Mouse (Mus musculus): ENCODE results near the gene Rbbp5.

Rbbp5 gene

GRCm38 (mm10) chr1:132541824-132542599, 64.8 kb downstream of the Rbbp5 start:
- DNase-seq (ENCODE audit: low spot score) = no peak

- peak; percentile 74 for DNase-seq (ENCODE audit: low spot score)
These were observed 65.7 kb downstream of the Rbbp5 start, which contains the start of gene Cntn2 for GRCm38 (mm10) chr1:132542762-132543306. Gene Cntn2 (minus strand): TSS chr1:132543256.

GRCm38 (mm10) chr1:132543789-132544188, 66.6 kb downstream of the Rbbp5 start:
- no peak for DNase-seq (ENCODE audit: low spot score)

Measured in layer of hippocampus, adult 11-12 months (tissue).